Mouse (Mus musculus) monocyte, adult 5-6 weeks (primary cell): ENCODE measurements around the gene Shisa5. TPM values are rescaled to one million over a fixed set of nuclear protein-coding genes. Genes with fewer than 3 reads are reported as not detected.

Source experiments
- ATAC-seq: fragments of 153-309, 156-312 bp; replicated peaks from 2 replicates; pipeline ENCODE4 v1.8.0; 2017; ENCODE audit warnings: mild to moderate bottlenecking; ENCODE audit not compliant: low TSS enrichment, insufficient number of reproducible peaks, severe bottlenecking, poor library complexity, low FRiP score
- total RNA-seq: library from RNA; stranded (forward); fragments of 200-1000, 200-491, 200-594 nt; gene quantifications from 3 replicates; pipeline ENCODE4 v1.2.3, GENCODE M21; 2017

The Shisa5 gene
- total RNA-seq, 1 experiment from 2014 or later: 526 TPM

GRCm38 (mm10) chr9:109100307-109100928 is 62.1 kb downstream of the Shisa5 start:
- ATAC-seq: no peak

- ATAC-seq: no peak
These were observed 63.6 kb downstream of the Shisa5 start for GRCm38 (mm10) chr9:109101933-109102445.

- no peak for ATAC-seq
These were observed 64.2 kb downstream of the Shisa5 start for GRCm38 (mm10) chr9:109102541-109102940.

GRCm38 (mm10) chr9:109103250-109103649 is 64.9 kb downstream of the Shisa5 start:
- ATAC-seq: no peak

- no peak for ATAC-seq
These were observed 65.7 kb downstream of the Shisa5 start for GRCm38 (mm10) chr9:109104083-109104482.

- ATAC-seq: no peak
These were observed 66.6 kb downstream of the Shisa5 start for GRCm38 (mm10) chr9:109105011-109105410.

- no peak for ATAC-seq
These were observed 67.3 kb downstream of the Shisa5 start for GRCm38 (mm10) chr9:109105648-109106047.

- no peak for ATAC-seq
These were observed 69.0 kb downstream of the Shisa5 start for GRCm38 (mm10) chr9:109107341-109107740.

Other genes with a start within 250 kb of the Shisa5 start
- gene Nckipsd, start 230.2 kb upstream of the Shisa5 start, total RNA-seq: 1.8 to 7.4 TPM (median 4.9 TPM) in 3 replicates
- gene Celsr3, start 212.2 kb upstream of the Shisa5 start, total RNA-seq: 0.48 to 2.7 TPM (median 0.68 TPM) in 3 replicates
- gene Slc26a6, start 185.3 kb upstream of the Shisa5 start, total RNA-seq: 6.2 to 10.0 TPM (median 8.4 TPM) in 3 replicates
- not detected in 3 replicates for gene Tmem89, start 123.9 kb upstream of the Shisa5 start, total RNA-seq
- gene Uqcrc1, start 101.9 kb upstream of the Shisa5 start, total RNA-seq: 130 to 173 TPM (median 135 TPM) in 3 replicates
- 0.19 to 1.2 TPM (median 0.43 TPM) in 3 replicates for gene Col7a1, start 85.0 kb upstream of the Shisa5 start, total RNA-seq
- not detected in 3 replicates for gene Ucn2, start 52.6 kb upstream of the Shisa5 start, total RNA-seq
- 48.6 to 70.1 TPM (median 67.8 TPM) in 3 replicates for gene Pfkfb4, start 46.8 kb upstream of the Shisa5 start, total RNA-seq
- gene Trex1, start 21.2 kb downstream of the Shisa5 start, total RNA-seq: 47.4 to 94.7 TPM (median 64.7 TPM) in 3 replicates
- 11.1 to 17.6 TPM (median 15.7 TPM) in 3 replicates for gene Atrip, start 35.6 kb downstream of the Shisa5 start, total RNA-seq
- gene Ccdc51, start 43.9 kb downstream of the Shisa5 start, total RNA-seq: 3.6 to 10.0 TPM (median 9.5 TPM) in 3 replicates
- gene Tma7, start 44.0 kb downstream of the Shisa5 start, total RNA-seq: 155 to 237 TPM (median 205 TPM) in 3 replicates
- gene Plxnb1, start 56.8 kb downstream of the Shisa5 start, total RNA-seq: 0.32 to 5.5 TPM (median 0.78 TPM) in 3 replicates
- gene Fbxw21, start 123.5 kb downstream of the Shisa5 start, total RNA-seq: not detected in 3 replicates
- 0.39 to 1.5 TPM (median 0.57 TPM) in 3 replicates for gene Fbxw13, start 157.4 kb downstream of the Shisa5 start, total RNA-seq
- gene Fbxw20, start 196.2 kb downstream of the Shisa5 start, total RNA-seq: not detected in 3 replicates
- not detected in 3 replicates for gene Fbxw14, start 249.1 kb downstream of the Shisa5 start, total RNA-seq